ENCODE assay signal across 12 mouse cellular contexts in genomic region chr11:116098711-116099460, GRCm38 (mm10). TPM values are rescaled to one million over a fixed set of nuclear protein-coding genes. Genes with fewer than 3 reads are reported as not detected.
DNase-seq lines count a peak whose midpoint lies in the region; ATAC-seq and TF ChIP-seq lines count a peak whose summit lies in the region.
"Had no signal": no experiment of that assay in that cellular context is flagged by ENCODE, and none has a peak within 500 bp of the region (broad histone marks: within the 10 kb centered on the region; RNA-seq: fewer than 3 reads in every experiment).

No protein-coding gene starts in this region.

- H3K4me3 ChIP-seq in gastrocnemius, adult 2 months, result peak overlapping the region; percentile 37
- H3K4me3 ChIP-seq in testis, adult 2 months (ENCODE audit: control insufficient read depth, low read depth, low read length), result no peak overlapping the region
- H3K4me3 ChIP-seq in kidney, embryonic 16.5 days (ENCODE audit: low read length), result peak overlapping the region; percentile 19
- H3K4me3 ChIP-seq: limb, embryonic 13.5 days had no signal

- peak overlapping the region; percentile 58 for H3K9ac ChIP-seq in kidney, embryonic 16.5 days (replicated peaks; ENCODE audit: low read length)
- H3K9ac ChIP-seq: limb, embryonic 13.5 days had no signal

- peaks cover 16% of the 10 kb centered on the region for H3K4me1 ChIP-seq in testis, adult 2 months (ENCODE audit: control insufficient read depth, insufficient read depth, low read length)
- peaks cover 56% of the 10 kb centered on the region for H3K4me1 ChIP-seq in kidney, embryonic 16.5 days (ENCODE audit: insufficient read depth, low read length)

- peak; percentile 27; the same call in 1 of the 2 replicates for TF ChIP-seq POLR2A in testis, adult 2 months (IDR thresholded peaks at IDR 0.05; ENCODE audit: control insufficient read depth, low read depth, low read length)

- peak overlapping the region; percentile 40 for H3K4me2 ChIP-seq in kidney, embryonic 16.5 days (replicated peaks; ENCODE audit: low read depth, low read length)
- H3K4me2 ChIP-seq: limb, embryonic 13.5 days had no signal

- no peaks in the 10 kb centered on the region for H3K27me3 ChIP-seq in testis, adult 2 months (ENCODE audit: control insufficient read depth, insufficient read depth, low read length)
- H3K27me3 ChIP-seq in kidney, embryonic 16.5 days (ENCODE audit: insufficient read depth, low read length), result no peaks in the 10 kb centered on the region
- H3K27me3 ChIP-seq: limb, embryonic 13.5 days had no signal

- peak; percentile 76 for ATAC-seq in kidney, embryonic 16.5 days (ENCODE audit: low FRiP score, low TSS enrichment)
- ATAC-seq in erythroid progenitor cell, adult 5-6 weeks (replicated peaks; ENCODE audit: low FRiP score, poor library complexity, severe bottlenecking), result no peak
- ATAC-seq: inflammation-experienced regulatory T-cells, adult 6 months; midbrain, embryonic 16.5 days had no signal

- H3K9me3 ChIP-seq in kidney, embryonic 16.5 days (ENCODE audit: low read length), result peaks cover 5% of the 10 kb centered on the region; the same call in 1 of the 2 replicates

- H3K36me3 ChIP-seq in testis, adult 2 months (ENCODE audit: control insufficient read depth, insufficient read depth, low read length), result no peaks in the 10 kb centered on the region
- H3K36me3 ChIP-seq in kidney, embryonic 16.5 days (ENCODE audit: insufficient read depth, low read length), result no peaks in the 10 kb centered on the region
- H3K36me3 ChIP-seq: limb, embryonic 13.5 days had no signal

- TF ChIP-seq CTCF in gastrocnemius, adult 2 months (IDR thresholded peaks at IDR 0.05), result no peak
- no peak for TF ChIP-seq CTCF in testis, adult 2 months (IDR thresholded peaks at IDR 0.05; ENCODE audit: control insufficient read depth, insufficient read depth, insufficient replicate concordance, low read depth, low read length)

- DNase-seq in gastrocnemius, adult 2 months, result peak; percentile 52
- no peak for DNase-seq in gastrocnemius, adult 18-20 months (ENCODE audit: low spot score)
- no peak for DNase-seq in testis, postnatal 14 days (ENCODE audit: low spot score)
- peak; percentile 69 for DNase-seq in yolk sac, embryonic 10.5 days (ENCODE audit: low spot score)
- DNase-seq in embryo, embryonic 11 days, result no peak
- DNase-seq: thymus, adult 2 months had no signal

- H3K27ac ChIP-seq in gastrocnemius, adult 2 months, result peak overlapping the region; percentile 91
- peak overlapping the region; percentile 84 for H3K27ac ChIP-seq in testis, adult 2 months (ENCODE audit: control insufficient read depth, insufficient read depth, low read depth, low read length)
- H3K27ac ChIP-seq in kidney, embryonic 16.5 days (ENCODE audit: low read length), result peak overlapping the region; percentile 99
- H3K27ac ChIP-seq: limb, embryonic 13.5 days had no signal

- intact Hi-C loops in gastrocnemius, adult 2 months (cut with DNase I), result no loop called here

- WGBS in kidney, embryonic 16.5 days, result 47% methylated on average over 14 of the region's 14 CpGs

RNA-seq across cellular contexts. Expression of gene Wbp2, which starts 12.1 kb away (rescaled TPM):
- total RNA-seq in gastrocnemius, adult 2 months (2021), result 10 to 100 TPM; 77.2 to 81.8 TPM
- total RNA-seq in gastrocnemius, adult 18-20 months (2021), result 10 to 100 TPM; 91.4 to 92.8 TPM
- polyA plus RNA-seq in testis, adult 2 months (2012; rRNA removed), result 253 and 269 TPM in 2 replicates
- polyA plus RNA-seq in kidney, embryonic 16.5 days (2015; fragmentation: Nextera tagmentation; extraction: Ambion mirVana), result 99.4 and 123 TPM in 2 replicates
- 114 and 127 TPM in 2 replicates for total RNA-seq in erythroid progenitor cell, adult 5-6 weeks (2015; ENCODE audit: low replicate concordance)
- 43.8 and 56.9 TPM in 2 replicates for total RNA-seq in erythroid progenitor cell, adult 5-6 weeks (2017; ENCODE audit: low replicate concordance)

RNA-seq across cellular contexts. Expression of gene Unc13d, which starts 21.1 kb away (rescaled TPM):
- under 1 TPM; 0.13 to 0.50 TPM for total RNA-seq in gastrocnemius, adult 2 months (2021)
- under 1 TPM; 0.23 to 0.88 TPM for total RNA-seq in gastrocnemius, adult 18-20 months (2021)
- polyA plus RNA-seq in testis, adult 2 months (2012; rRNA removed), result 3.4 and 3.8 TPM in 2 replicates
- 1.00 and 1.4 TPM in 2 replicates for polyA plus RNA-seq in kidney, embryonic 16.5 days (2015; fragmentation: Nextera tagmentation; extraction: Ambion mirVana)
- 2.5 and 6.5 TPM in 2 replicates for total RNA-seq in erythroid progenitor cell, adult 5-6 weeks (2015; ENCODE audit: low replicate concordance)
- total RNA-seq in erythroid progenitor cell, adult 5-6 weeks (2017; ENCODE audit: low replicate concordance), result 1.9 and 2.1 TPM in 2 replicates

RNA-seq across cellular contexts. Expression of gene Trim47, which starts 28.1 kb away (rescaled TPM):
- total RNA-seq in gastrocnemius, adult 2 months (2021), result 10 to 100 TPM in 1 of 2 experiments, 1 to 10 TPM in 1; 6.0 to 12.2 TPM
- total RNA-seq in gastrocnemius, adult 18-20 months (2021), result 1 to 10 TPM; 8.1 to 9.6 TPM
- 6.6 and 8.3 TPM in 2 replicates for polyA plus RNA-seq in testis, adult 2 months (2012; rRNA removed)
- 23.9 and 31.2 TPM in 2 replicates for polyA plus RNA-seq in kidney, embryonic 16.5 days (2015; fragmentation: Nextera tagmentation; extraction: Ambion mirVana)
- 2.5 TPM in 1 of 2 replicates, not detected in the other for total RNA-seq in erythroid progenitor cell, adult 5-6 weeks (2015; ENCODE audit: low replicate concordance)
- 0.90 TPM in 1 of 2 replicates, not detected in the other for total RNA-seq in erythroid progenitor cell, adult 5-6 weeks (2017; ENCODE audit: low replicate concordance)

RNA-seq across cellular contexts. Expression of gene Trim65, which starts 32.0 kb away (rescaled TPM):
- 1 to 10 TPM; 4.2 to 6.6 TPM for total RNA-seq in gastrocnemius, adult 2 months (2021)
- 1 to 10 TPM; 4.2 to 4.6 TPM for total RNA-seq in gastrocnemius, adult 18-20 months (2021)
- 0.57 and 0.63 TPM in 2 replicates for polyA plus RNA-seq in testis, adult 2 months (2012; rRNA removed)
- polyA plus RNA-seq in kidney, embryonic 16.5 days (2015; fragmentation: Nextera tagmentation; extraction: Ambion mirVana), result 4.9 and 6.3 TPM in 2 replicates
- total RNA-seq in erythroid progenitor cell, adult 5-6 weeks (2015; ENCODE audit: low replicate concordance), result 4.0 and 4.6 TPM in 2 replicates
- 0.30 and 1.4 TPM in 2 replicates for total RNA-seq in erythroid progenitor cell, adult 5-6 weeks (2017; ENCODE audit: low replicate concordance)

RNA-seq across cellular contexts. Expression of gene Mrpl38, which starts 39.8 kb away (rescaled TPM):
- 10 to 100 TPM; 47.5 to 61.5 TPM for total RNA-seq in gastrocnemius, adult 2 months (2021)
- total RNA-seq in gastrocnemius, adult 18-20 months (2021), result 10 to 100 TPM; 48.4 to 52.9 TPM
- 51.3 and 54.5 TPM in 2 replicates for polyA plus RNA-seq in testis, adult 2 months (2012; rRNA removed)
- polyA plus RNA-seq in kidney, embryonic 16.5 days (2015; fragmentation: Nextera tagmentation; extraction: Ambion mirVana), result 119 and 120 TPM in 2 replicates
- total RNA-seq in erythroid progenitor cell, adult 5-6 weeks (2015; ENCODE audit: low replicate concordance), result 9.2 and 16.9 TPM in 2 replicates
- 5.3 and 8.5 TPM in 2 replicates for total RNA-seq in erythroid progenitor cell, adult 5-6 weeks (2017; ENCODE audit: low replicate concordance)

Comparison
In these comparisons a context has a peak if more than half of its experiments do, and no peak if none do; other contexts are left out.
1. DNase-seq: peak in gastrocnemius, adult 2 months (single experiment) and yolk sac, embryonic 10.5 days (single experiment); none in gastrocnemius, adult 18-20 months (single experiment), testis, postnatal 14 days (single experiment) and embryo, embryonic 11 days (single experiment).
2. Peak in every context shown above with its lines, with median percentiles within 50 percentile points of each other: H3K27ac ChIP-seq.